Mouse (Mus musculus) ES-Bruce4 (cell line): ENCODE results near the gene Zfp146. TPM values are rescaled to one million over a fixed set of nuclear protein-coding genes. Genes with fewer than 3 reads are reported as not detected.
A peak's percentile ranks its signal among the peaks of the same experiment; 100 is the strongest.
"Not testable (repeated sequence)": the region's sequence is repeated elsewhere in the genome, so short reads cannot be mapped to it uniquely, and the experiment has no call there.

ENCODE experiments used
- H3K27ac ChIP-seq: 2 replicates; pipeline ENCODE4 v1.5.1; 2012; ENCODE audit warnings: low read length, inconsistent platforms; ENCODE audit not compliant: insufficient read depth
- H3K27me3 ChIP-seq: 2 replicates; pipeline ENCODE4 v1.6.1; 2012; ENCODE audit warnings: mild to moderate bottlenecking, low read length, inconsistent platforms; ENCODE audit not compliant: control insufficient read depth, poor library complexity, insufficient read depth, severe bottlenecking
- H3K36me3 ChIP-seq: 2 replicates; pipeline ENCODE4 v1.6.1; 2012; ENCODE audit warnings: inconsistent platforms, mild to moderate bottlenecking, low read length, moderate library complexity; ENCODE audit not compliant: control insufficient read depth, poor library complexity, insufficient read depth, severe bottlenecking
- H3K4me1 ChIP-seq: one replicate; pipeline ENCODE4 v1.8.1; 2011; ENCODE audit warnings: low read length; ENCODE audit not compliant: control insufficient read depth, insufficient read depth
- H3K4me3 ChIP-seq: 2 replicates; pipeline ENCODE4 v1.5.1; 2011; ENCODE audit warnings: low read depth, mild to moderate bottlenecking, low read length
- H3K9ac ChIP-seq: 2 replicates; pipeline ENCODE4 v1.6.1; 2012; ENCODE audit warnings: low read depth, mild to moderate bottlenecking, inconsistent platforms; ENCODE audit not compliant: poor library complexity, severe bottlenecking
- H3K9me3 ChIP-seq: replicated peaks from 2 replicates; pipeline ENCODE4 v1.6.1; 2012; ENCODE audit warnings: mild to moderate bottlenecking, low read length, inconsistent platforms; ENCODE audit not compliant: control insufficient read depth, poor library complexity, insufficient read depth, severe bottlenecking
- CTCF ChIP-seq: IDR thresholded peaks from one replicate; pipeline ENCODE4 v1.8.1; 2011; ENCODE audit warnings: low read depth, low read length
- EP300 ChIP-seq: IDR thresholded peaks from 2 replicates; pipeline ENCODE4 v1.6.1; 2011; ENCODE audit warnings: low read depth, low read length; ENCODE audit not compliant: insufficient read depth
- POLR2A ChIP-seq: IDR thresholded peaks from one replicate; pipeline ENCODE4 v1.8.1; 2011; ENCODE audit warnings: low read length; ENCODE audit not compliant: insufficient read depth
- polyA plus RNA-seq: library from polyadenylated mRNA; stranded (reverse); fragments of >200 nt; gene quantifications from 2 replicates; pipeline ENCODE4 v1.2.4, GENCODE M21; 2011; ENCODE audit warnings: low read depth; ENCODE audit not compliant: missing spikeins, insufficient read depth, insufficient read length

Gene Zfp146
- polyA plus RNA-seq, 1 experiment, result 44.4 TPM

DNA sequence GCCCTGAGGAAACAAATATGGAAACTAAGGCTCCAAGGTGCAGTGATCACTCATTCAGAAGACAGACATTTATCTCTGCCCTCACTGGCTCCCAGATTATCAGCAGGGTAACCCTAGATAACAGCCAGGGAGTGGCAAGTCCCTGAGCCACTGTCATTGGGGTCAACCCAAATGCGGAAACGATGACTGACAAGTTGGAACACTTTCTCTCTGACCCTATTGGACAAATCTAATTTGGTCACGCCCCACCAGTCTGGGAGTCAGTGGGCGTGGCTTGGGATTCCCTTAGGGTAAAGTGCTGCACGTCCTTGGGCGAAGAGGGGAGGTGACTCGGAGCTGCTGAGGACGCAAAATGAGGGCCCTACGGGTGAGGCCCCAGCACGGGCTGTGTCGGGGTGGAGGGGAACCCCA lies 14.3 kb upstream of the Zfp146 start, which contains the start of gene Cox7a1:
Gene Cox7a1, plus strand, starts transcription at position 266 of the 411 bp plus-strand sequence.
- no peaks in the 10 kb centered on the region for H3K27me3 ChIP-seq
- peak within 1 kb of the TSS; percentile 65 for H3K27ac ChIP-seq
- H3K4me3 ChIP-seq, result peak within 1 kb of the TSS; percentile 72
- peaks cover 22% of the 10 kb centered on the region for H3K36me3 ChIP-seq
- H3K9me3 ChIP-seq, result no peaks in the 10 kb centered on the region
- TF ChIP-seq CTCF (no peak), POLR2A (peak; percentile 49), EP300 (peak; percentile 78; the same call in 1 of the 2 replicates)
- H3K9ac ChIP-seq, result peak within 1 kb of the TSS; percentile 58
- peaks cover 3% of the 10 kb centered on the region for H3K4me1 ChIP-seq

DNA sequence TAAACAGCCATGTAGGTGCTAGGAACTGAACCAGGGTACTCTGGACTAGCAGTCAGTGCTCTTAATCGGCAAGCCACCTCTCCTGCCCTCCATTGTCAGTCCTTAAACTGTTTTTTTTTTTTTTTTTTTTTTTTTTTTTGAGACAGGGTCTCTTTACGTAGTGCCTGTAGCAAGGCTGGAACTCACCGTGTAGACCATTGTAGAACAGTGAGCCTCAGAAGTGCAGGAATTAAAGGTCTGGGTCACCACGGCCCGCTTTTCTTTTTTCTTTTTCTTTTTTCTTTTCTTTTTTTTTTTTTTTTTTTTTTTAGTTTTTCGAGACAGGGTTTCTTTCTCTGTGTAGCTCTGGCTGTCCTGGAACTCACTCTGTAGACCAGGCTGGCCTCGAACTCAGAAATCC lies 13.6 kb upstream of the Zfp146 start:
- not testable (repeated sequence) for H3K9me3 ChIP-seq, H3K4me1 ChIP-seq
- H3K36me3 ChIP-seq, result peaks cover 19% of the 10 kb centered on the region

GRCm38 (mm10) chr7:30181929-30182328 lies 12.4 kb upstream of the Zfp146 start:
- not testable (repeated sequence) for H3K4me1 ChIP-seq, H3K9ac ChIP-seq, H3K4me3 ChIP-seq, H3K9me3 ChIP-seq, H3K36me3 ChIP-seq, H3K27me3 ChIP-seq, H3K27ac ChIP-seq

More for the DNA sequence above, 13.6 kb upstream of the Zfp146 start:
- Histone ChIP-seq H3K27ac (peak overlapping the region; percentile 26; the same call in 1 of the 2 replicates), H3K9ac (peak overlapping the region; percentile 38; the same call in 1 of the 2 replicates)
- not testable (repeated sequence) for H3K27me3 ChIP-seq, H3K4me3 ChIP-seq

DNA sequence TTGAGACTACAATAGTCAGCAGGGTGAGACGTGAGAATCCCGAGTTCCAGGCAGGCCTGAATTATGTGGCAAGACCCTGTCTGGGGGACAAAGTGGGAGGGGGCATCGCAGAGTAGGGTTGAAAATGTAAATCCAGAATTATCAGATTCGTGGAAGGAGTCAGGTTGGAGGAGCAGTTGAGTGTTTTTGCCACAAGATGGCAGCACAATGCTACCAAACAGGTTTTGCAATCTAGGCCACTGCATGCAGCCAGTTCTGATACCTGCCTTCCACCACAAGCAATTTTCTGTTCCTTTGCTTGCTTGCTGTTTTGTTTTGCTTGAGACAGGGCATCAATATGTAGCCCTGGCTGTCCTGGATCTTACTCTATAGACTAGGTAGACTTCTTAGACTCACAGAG lies 11.8 kb upstream of the Zfp146 start:
- Histone ChIP-seq H3K27ac (no peak overlapping the region; the same call in 1 of the 2 replicates), H3K36me3 (0 out of 2 replicates have a peak, but pooled peaks cover under 1% of the 10 kb centered on the region), H3K9me3 (no peaks in the 10 kb centered on the region), H3K4me3 (no peak overlapping the region), H3K27me3 (no peaks in the 10 kb centered on the region), H3K4me1 (no peaks in the 10 kb centered on the region), H3K9ac (no peak overlapping the region)
- no peak for TF ChIP-seq EP300
- peak; percentile 66 for TF ChIP-seq CTCF

- Histone ChIP-seq H3K36me3 (no peaks in the 10 kb centered on the region), H3K27ac (no peak overlapping the region), H3K9me3 (no peaks in the 10 kb centered on the region), H3K27me3 (no peaks in the 10 kb centered on the region), H3K4me3 (no peak overlapping the region), H3K9ac (no peak overlapping the region), H3K4me1 (no peaks in the 10 kb centered on the region)
- TF ChIP-seq POLR2A (no peak), EP300 (no peak), CTCF (no peak)
Observed at GRCm38 (mm10) chr7:30178256-30178655, 8.7 kb upstream of the Zfp146 start.

DNA sequence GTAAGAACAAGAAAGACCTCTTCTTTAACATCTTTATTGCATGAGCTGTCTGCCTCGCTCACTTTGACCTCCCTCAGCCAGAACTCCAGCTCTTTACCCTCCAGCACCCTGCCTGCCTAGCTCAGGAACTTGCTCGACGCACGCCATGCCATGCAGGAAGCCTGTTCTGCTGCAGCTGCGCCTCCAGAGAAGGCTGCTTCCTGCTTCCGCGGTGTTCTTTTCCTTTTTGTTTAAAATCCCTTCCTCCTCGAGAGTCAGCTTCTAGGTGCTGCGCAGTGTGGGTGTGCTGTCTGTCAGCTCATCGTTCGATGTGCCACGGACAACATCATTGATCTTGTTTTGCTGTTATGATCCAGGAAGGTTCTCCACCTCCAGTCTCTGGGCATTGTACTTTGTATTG lies 6.9 kb upstream of the Zfp146 start:
- Histone ChIP-seq H3K27ac (no peak overlapping the region), H3K27me3 (no peaks in the 10 kb centered on the region), H3K9ac (no peak overlapping the region), H3K4me1 (no peaks in the 10 kb centered on the region), H3K36me3 (no peaks in the 10 kb centered on the region), H3K4me3 (no peak overlapping the region), H3K9me3 (no peaks in the 10 kb centered on the region)
- TF ChIP-seq CTCF, result no peak
- TF ChIP-seq POLR2A, result no peak
- no peak for TF ChIP-seq EP300
